Mouse (Mus musculus): ENCODE results near the gene Smim12. TPM values are rescaled to one million over a fixed set of nuclear protein-coding genes. Genes with fewer than 3 reads are reported as not detected.

Gene Smim12
- total and polyA plus RNA-seq, 2 experiments from 2014 or later: 26.3 to 50.7 TPM

GRCm38 (mm10) chr4:127216251-127216651, 27.3 kb upstream of the Smim12 start:
- WGBS: 72% methylated on average over 4 of the region's 4 CpGs
- H3K27me3 ChIP-seq (ENCODE audit: insufficient read depth, low read length): no peaks in the 10 kb centered on the region
- no peak overlapping the region for H3K27ac ChIP-seq (ENCODE audit: low read depth, low read length)
- H3K4me3 ChIP-seq (ENCODE audit: low read depth, low read length): no peak overlapping the region
- H3K9me3 ChIP-seq (ENCODE audit: low read length): no peaks in the 10 kb centered on the region
- H3K4me2 ChIP-seq (ENCODE audit: low read depth, low read length, poor library complexity, severe bottlenecking): no peak overlapping the region
- H3K9ac ChIP-seq (replicated peaks; ENCODE audit: low read length, poor library complexity, severe bottlenecking): no peak overlapping the region
- ATAC-seq (ENCODE audit: low FRiP score) (no peak), DNase-seq (ENCODE audit: low spot score) (no peak)
- no peak for TF ChIP-seq CTCF (IDR thresholded peaks at IDR 0.05)
- H3K36me3 ChIP-seq (ENCODE audit: insufficient read depth, low read length): peaks cover 18% of the 10 kb centered on the region; the same call in 1 of the 2 replicates
- H3K4me1 ChIP-seq (ENCODE audit: insufficient read depth, low read length): no peaks in the 10 kb centered on the region

GRCm38 (mm10) chr4:127217048-127217447, 26.5 kb upstream of the Smim12 start:
- Histone ChIP-seq H3K4me3 (ENCODE audit: low read depth, low read length) (no peak overlapping the region), H3K9ac (replicated peaks; ENCODE audit: low read length, poor library complexity, severe bottlenecking) (no peak overlapping the region), H3K4me1 (ENCODE audit: insufficient read depth, low read length) (no peaks in the 10 kb centered on the region), H3K4me2 (ENCODE audit: low read depth, low read length, poor library complexity, severe bottlenecking) (no peak overlapping the region), H3K27me3 (ENCODE audit: insufficient read depth, low read length) (no peaks in the 10 kb centered on the region), H3K36me3 (ENCODE audit: insufficient read depth, low read length) (peaks cover 16% of the 10 kb centered on the region; the same call in 1 of the 2 replicates), H3K27ac (ENCODE audit: low read depth, low read length) (no peak overlapping the region), H3K9me3 (ENCODE audit: low read length) (no peaks in the 10 kb centered on the region)
- DNase-seq (ENCODE audit: low spot score) (no peak), ATAC-seq (ENCODE audit: low FRiP score) (no peak)
- TF ChIP-seq CTCF (IDR thresholded peaks at IDR 0.05): no peak
- WGBS: 62% methylated on average over 11 of the region's 11 CpGs

- Histone ChIP-seq H3K36me3 (ENCODE audit: insufficient read depth, low read length) (0 out of 2 replicates have a peak, but pooled peaks cover 9% of the 10 kb centered on the region), H3K4me2 (ENCODE audit: low read depth, low read length, poor library complexity, severe bottlenecking) (no peak overlapping the region), H3K9me3 (ENCODE audit: low read length) (no peaks in the 10 kb centered on the region), H3K9ac (replicated peaks; ENCODE audit: low read length, poor library complexity, severe bottlenecking) (no peak overlapping the region), H3K27ac (ENCODE audit: low read depth, low read length) (no peak overlapping the region), H3K4me3 (ENCODE audit: low read depth, low read length) (no peak overlapping the region), H3K27me3 (ENCODE audit: insufficient read depth, low read length) (no peaks in the 10 kb centered on the region), H3K4me1 (ENCODE audit: insufficient read depth, low read length) (no peaks in the 10 kb centered on the region)
- no peak for TF ChIP-seq CTCF (IDR thresholded peaks at IDR 0.05)
- no peak for DNase-seq (ENCODE audit: low spot score)
- WGBS: 45% methylated on average over 10 of the region's 10 CpGs
- no peak for ATAC-seq (ENCODE audit: low FRiP score)
Observed at GRCm38 (mm10) chr4:127223291-127223690, 20.3 kb upstream of the Smim12 start.

GRCm38 (mm10) chr4:127223755-127224154, 19.8 kb upstream of the Smim12 start:
- no peaks in the 10 kb centered on the region for H3K9me3 ChIP-seq (ENCODE audit: low read length)
- no peak overlapping the region for H3K4me3 ChIP-seq (ENCODE audit: low read depth, low read length)
- no peak for DNase-seq (ENCODE audit: low spot score)
- H3K27me3 ChIP-seq (ENCODE audit: insufficient read depth, low read length): no peaks in the 10 kb centered on the region
- ATAC-seq (ENCODE audit: low FRiP score): no peak
- H3K9ac ChIP-seq (replicated peaks; ENCODE audit: low read length, poor library complexity, severe bottlenecking): no peak overlapping the region
- H3K27ac ChIP-seq (ENCODE audit: low read depth, low read length): no peak overlapping the region
- H3K4me1 ChIP-seq (ENCODE audit: insufficient read depth, low read length): no peaks in the 10 kb centered on the region
- H3K4me2 ChIP-seq (ENCODE audit: low read depth, low read length, poor library complexity, severe bottlenecking): no peak overlapping the region
- no peak for TF ChIP-seq CTCF (IDR thresholded peaks at IDR 0.05)
- 0 out of 2 replicates have a peak, but pooled peaks cover 13% of the 10 kb centered on the region for H3K36me3 ChIP-seq (ENCODE audit: insufficient read depth, low read length)
- WGBS: 66% methylated on average over 4 of the region's 4 CpGs

- WGBS: 27% methylated on average over 19 of the region's 19 CpGs
- DNase-seq (ENCODE audit: low spot score) (no peak), ATAC-seq (ENCODE audit: low FRiP score) (no peak)
- H3K4me3 ChIP-seq (ENCODE audit: low read depth, low read length): no peak overlapping the region
- H3K27me3 ChIP-seq (ENCODE audit: insufficient read depth, low read length): no peaks in the 10 kb centered on the region
- H3K27ac ChIP-seq (ENCODE audit: low read depth, low read length): no peak overlapping the region
- 0 out of 2 replicates have a peak, but pooled peaks cover 13% of the 10 kb centered on the region for H3K36me3 ChIP-seq (ENCODE audit: insufficient read depth, low read length)
- H3K4me2 ChIP-seq (ENCODE audit: low read depth, low read length, poor library complexity, severe bottlenecking): no peak overlapping the region
- no peaks in the 10 kb centered on the region for H3K4me1 ChIP-seq (ENCODE audit: insufficient read depth, low read length)
- H3K9me3 ChIP-seq (ENCODE audit: low read length): no peaks in the 10 kb centered on the region
- no peak overlapping the region for H3K9ac ChIP-seq (replicated peaks; ENCODE audit: low read length, poor library complexity, severe bottlenecking)
- no peak for TF ChIP-seq CTCF (IDR thresholded peaks at IDR 0.05)
Observed at GRCm38 (mm10) chr4:127224444-127225100, 19.0 kb upstream of the Smim12 start.

- no peak overlapping the region for H3K4me3 ChIP-seq (ENCODE audit: low read depth, low read length)
- DNase-seq (ENCODE audit: low spot score): no peak
- ATAC-seq (ENCODE audit: low FRiP score): no peak
- no peaks in the 10 kb centered on the region for H3K27me3 ChIP-seq (ENCODE audit: insufficient read depth, low read length)
- 47% methylated on average over 4 of the region's 4 CpGs for WGBS
- H3K4me2 ChIP-seq (ENCODE audit: low read depth, low read length, poor library complexity, severe bottlenecking): no peak overlapping the region
- no peak overlapping the region for H3K27ac ChIP-seq (ENCODE audit: low read depth, low read length)
- no peak for TF ChIP-seq CTCF (IDR thresholded peaks at IDR 0.05)
- H3K9ac ChIP-seq (replicated peaks; ENCODE audit: low read length, poor library complexity, severe bottlenecking): no peak overlapping the region
- H3K4me1 ChIP-seq (ENCODE audit: insufficient read depth, low read length): peaks cover 1% of the 10 kb centered on the region; the same call in 1 of the 2 replicates
- no peaks in the 10 kb centered on the region for H3K9me3 ChIP-seq (ENCODE audit: low read length)
- 0 out of 2 replicates have a peak, but pooled peaks cover 10% of the 10 kb centered on the region for H3K36me3 ChIP-seq (ENCODE audit: insufficient read depth, low read length)
Observed at GRCm38 (mm10) chr4:127226067-127226466, 17.5 kb upstream of the Smim12 start.
